Comparison of ENCODE assay signal across 9 mouse cellular contexts in the genomic region with DNA sequence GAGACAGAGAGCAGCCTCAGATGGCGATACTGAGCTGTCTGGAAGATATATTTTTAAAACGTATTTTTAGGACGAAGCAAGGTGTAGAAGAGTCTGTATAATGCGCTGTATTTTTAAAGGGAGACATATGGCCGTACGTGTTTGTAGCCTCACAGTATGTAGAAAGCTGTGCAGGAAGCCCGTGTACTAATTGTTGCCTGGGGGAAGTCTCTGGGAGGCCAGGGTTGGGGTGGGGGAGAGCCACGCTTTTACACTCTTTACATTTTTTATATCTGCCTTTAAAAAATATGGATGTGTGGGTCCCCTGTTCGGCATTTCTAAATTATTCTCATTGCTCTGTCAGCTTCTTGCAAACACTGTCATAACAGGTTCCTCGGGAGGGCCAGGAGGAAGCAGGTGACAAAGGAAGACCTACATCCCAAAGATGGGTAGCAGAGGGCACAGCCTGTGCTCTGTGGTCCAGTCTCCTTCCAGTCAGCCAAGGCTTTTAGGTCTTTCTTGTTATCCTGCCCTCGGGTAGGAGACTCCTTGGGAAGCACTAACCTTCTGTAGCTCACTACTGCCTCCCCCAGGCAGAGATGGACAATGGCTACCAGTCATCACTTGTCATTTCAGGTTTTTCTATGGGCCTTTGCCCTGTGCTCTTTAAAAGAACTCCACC.
DNase-seq lines count a peak whose midpoint lies in the region; ATAC-seq and TF ChIP-seq lines count a peak whose summit lies in the region.
"Had no signal": no experiment of that assay in that cellular context is flagged by ENCODE, and none has a peak within 500 bp of the region (broad histone marks: within the 10 kb centered on the region; RNA-seq: fewer than 3 reads in every experiment).

No protein-coding gene starts in this region.

- H3K27ac ChIP-seq in forebrain, embryonic 12.5 days, result no peak overlapping the region
- no peak overlapping the region for H3K27ac ChIP-seq in forebrain, embryonic 16.5 days (ENCODE audit: low read length)
- no peak overlapping the region for H3K27ac ChIP-seq in lung, embryonic 14.5 days (ENCODE audit: low read depth)
- peak overlapping the region; percentile 34; the same call in 1 of the 2 replicates for H3K27ac ChIP-seq in embryonic facial prominence, embryonic 15.5 days (replicated peaks)
- H3K27ac ChIP-seq in limb, embryonic 13.5 days, result no peak overlapping the region; the same call in 1 of the 2 replicates

- no peaks in the 10 kb centered on the region for H3K36me3 ChIP-seq in forebrain, embryonic 12.5 days (replicated peaks)
- H3K36me3 ChIP-seq in forebrain, embryonic 16.5 days (ENCODE audit: control insufficient read depth, insufficient read depth), result no peaks in the 10 kb centered on the region
- H3K36me3 ChIP-seq in lung, embryonic 14.5 days (ENCODE audit: insufficient read depth), result no peaks in the 10 kb centered on the region
- H3K36me3 ChIP-seq in embryonic facial prominence, embryonic 15.5 days, result no peaks in the 10 kb centered on the region
- peaks cover 3% of the 10 kb centered on the region; the same call in 1 of the 2 replicates for H3K36me3 ChIP-seq in limb, embryonic 13.5 days
- H3K36me3 ChIP-seq: G1E had no signal

- no peak overlapping the region for H3K4me3 ChIP-seq in forebrain, embryonic 12.5 days (replicated peaks)
- no peak overlapping the region for H3K4me3 ChIP-seq in forebrain, embryonic 16.5 days (replicated peaks; ENCODE audit: low read length)
- no peak overlapping the region for H3K4me3 ChIP-seq in lung, embryonic 14.5 days (ENCODE audit: low read depth, low read length)
- no peak overlapping the region for H3K4me3 ChIP-seq in embryonic facial prominence, embryonic 15.5 days (replicated peaks)
- no peak overlapping the region for H3K4me3 ChIP-seq in limb, embryonic 13.5 days

- H3K9me3 ChIP-seq in forebrain, embryonic 12.5 days, result peaks cover 9% of the 10 kb centered on the region; the same call in 1 of the 2 replicates
- peaks cover 5% of the 10 kb centered on the region; the same call in 1 of the 2 replicates for H3K9me3 ChIP-seq in forebrain, embryonic 16.5 days (ENCODE audit: control insufficient read depth, low read length)
- H3K9me3 ChIP-seq in lung, embryonic 14.5 days (ENCODE audit: low read depth, low read length), result peaks cover 6% of the 10 kb centered on the region; the same call in 1 of the 2 replicates
- H3K9me3 ChIP-seq in embryonic facial prominence, embryonic 15.5 days (replicated peaks), result 0 out of 2 replicates have a peak, but pooled peaks cover 4% of the 10 kb centered on the region
- peaks cover 15% of the 10 kb centered on the region for H3K9me3 ChIP-seq in limb, embryonic 13.5 days

- 0 out of 2 replicates have a peak, but pooled peaks have one; percentile 4 for ATAC-seq in forebrain, embryonic 12.5 days (ENCODE audit: low FRiP score)
- no peak for ATAC-seq in forebrain, embryonic 16.5 days
- ATAC-seq in lung, embryonic 14.5 days (ENCODE audit: insufficient read depth), result no peak
- ATAC-seq in embryonic facial prominence, embryonic 15.5 days (ENCODE audit: insufficient number of reproducible peaks, low FRiP score, low TSS enrichment, low read depth), result no peak
- ATAC-seq in limb, embryonic 13.5 days (ENCODE audit: low FRiP score, low read depth), result no peak

- peak; percentile 81 for TF ChIP-seq CTCF in lung, embryonic 14.5 days (IDR thresholded peaks at IDR 0.05; ENCODE audit: low read depth)

- WGBS in forebrain, embryonic 12.5 days, result 78% methylated on average over 11 of the region's 11 CpGs
- 70% methylated on average over 11 of the region's 11 CpGs for WGBS in forebrain, embryonic 16.5 days
- WGBS in lung, embryonic 14.5 days, result 63% methylated on average over 11 of the region's 11 CpGs
- 46% methylated on average over 11 of the region's 11 CpGs for WGBS in embryonic facial prominence, embryonic 15.5 days
- WGBS in limb, embryonic 13.5 days, result 31% methylated on average over 11 of the region's 11 CpGs

- no peak overlapping the region for H3K4me2 ChIP-seq in forebrain, embryonic 12.5 days
- no peak overlapping the region for H3K4me2 ChIP-seq in forebrain, embryonic 16.5 days (ENCODE audit: low read length)
- H3K4me2 ChIP-seq in lung, embryonic 14.5 days, result no peak overlapping the region
- H3K4me2 ChIP-seq in embryonic facial prominence, embryonic 15.5 days (replicated peaks), result no peak overlapping the region
- H3K4me2 ChIP-seq in limb, embryonic 13.5 days (replicated peaks), result peak overlapping the region; percentile 28

- H3K4me1 ChIP-seq in forebrain, embryonic 12.5 days, result 0 out of 2 replicates have a peak, but pooled peaks cover 3% of the 10 kb centered on the region
- H3K4me1 ChIP-seq in forebrain, embryonic 16.5 days (replicated peaks; ENCODE audit: control insufficient read depth, insufficient read depth, low read length), result peaks cover 3% of the 10 kb centered on the region; the same call in 1 of the 2 replicates
- H3K4me1 ChIP-seq in lung, embryonic 14.5 days (ENCODE audit: insufficient read depth), result 0 out of 2 replicates have a peak, but pooled peaks cover 5% of the 10 kb centered on the region
- peaks cover 32% of the 10 kb centered on the region for H3K4me1 ChIP-seq in embryonic facial prominence, embryonic 15.5 days
- peaks cover 40% of the 10 kb centered on the region for H3K4me1 ChIP-seq in limb, embryonic 13.5 days

- DNase-seq in lung, embryonic 14.5 days, result peak; percentile 87
- no peak for DNase-seq in lung, postnatal 25 days (ENCODE audit: low spot score)
- peak; percentile 70 to 74 for DNase-seq in right cerebral cortex, postnatal 10 days (ENCODE audit: low spot score in 2 of 2)
- DNase-seq in MN1 (ENCODE audit: low spot score), result no peak

- peaks cover 14% of the 10 kb centered on the region; the same call in 1 of the 2 replicates for H3K27me3 ChIP-seq in forebrain, embryonic 12.5 days
- H3K27me3 ChIP-seq in forebrain, embryonic 16.5 days (replicated peaks; ENCODE audit: control insufficient read depth, insufficient read depth, low read length), result 0 out of 2 replicates have a peak, but pooled peaks cover 2% of the 10 kb centered on the region
- H3K27me3 ChIP-seq in lung, embryonic 14.5 days (ENCODE audit: insufficient read depth, low read length), result no peaks in the 10 kb centered on the region
- no peaks in the 10 kb centered on the region for H3K27me3 ChIP-seq in embryonic facial prominence, embryonic 15.5 days
- no peaks in the 10 kb centered on the region for H3K27me3 ChIP-seq in limb, embryonic 13.5 days

- no peak overlapping the region for H3K9ac ChIP-seq in forebrain, embryonic 12.5 days
- no peak overlapping the region for H3K9ac ChIP-seq in forebrain, embryonic 16.5 days (replicated peaks; ENCODE audit: low read depth, low read length)
- H3K9ac ChIP-seq in lung, embryonic 14.5 days, result no peak overlapping the region
- H3K9ac ChIP-seq in embryonic facial prominence, embryonic 15.5 days, result no peak overlapping the region
- H3K9ac ChIP-seq in limb, embryonic 13.5 days, result no peak overlapping the region

Comparison
In these comparisons a context has a peak if more than half of its experiments do, and no peak if none do; other contexts are left out.
1. DNase-seq: peak in lung, embryonic 14.5 days (single experiment) and right cerebral cortex, postnatal 10 days (2 of 2); none in lung, postnatal 25 days (single experiment) and MN1 (single experiment).